Mouse (Mus musculus) neural tube, embryonic 13.5 days (tissue): ENCODE measurements around the gene Trim38. TPM values are rescaled to one million over a fixed set of nuclear protein-coding genes. Genes with fewer than 3 reads are reported as not detected.
"Not testable (repeated sequence)": the region's sequence is repeated elsewhere in the genome, so short reads cannot be mapped to it uniquely, and the experiment has no call there.

ENCODE experiments used
- ATAC-seq: fragments of 200-750 bp; cut with Nextera tagmentation; 2 replicates; pipeline ENCODE4 v1.8.0; 2017; ENCODE audit warnings: low read depth, mild to moderate bottlenecking, moderate TSS enrichment, moderate library complexity
- H3K27ac ChIP-seq: fragments of 300-500 bp; sonication (generic); replicated peaks from 2 replicates; pipeline ENCODE4 v1.5.1; 2015; ENCODE audit warnings: moderate library complexity, mild to moderate bottlenecking, inconsistent platforms
- H3K27me3 ChIP-seq: fragments of 300-500 bp; sonication (generic); 2 replicates; pipeline ENCODE4 v1.6.1; 2015; ENCODE audit warnings: mild to moderate bottlenecking, inconsistent platforms
- H3K36me3 ChIP-seq: fragments of 300-500 bp; sonication (generic); 2 replicates; pipeline ENCODE4 v1.6.1; 2015; ENCODE audit warnings: mild to moderate bottlenecking, inconsistent platforms
- H3K4me1 ChIP-seq: fragments of 300-500 bp; sonication (generic); replicated peaks from 2 replicates; pipeline ENCODE4 v1.6.1; 2015; ENCODE audit warnings: inconsistent platforms
- H3K4me2 ChIP-seq: fragments of 300-500 bp; sonication (generic); 2 replicates; pipeline ENCODE4 v1.6.1; 2015; ENCODE audit warnings: inconsistent platforms, mild to moderate bottlenecking, moderate library complexity
- H3K4me3 ChIP-seq: fragments of 300-500 bp; sonication (generic); 2 replicates; pipeline ENCODE4 v1.5.1; 2015; ENCODE audit warnings: mild to moderate bottlenecking, inconsistent platforms
- H3K9ac ChIP-seq: fragments of 300-500 bp; sonication (generic); 2 replicates; pipeline ENCODE4 v1.6.1; 2015; ENCODE audit warnings: moderate library complexity, mild to moderate bottlenecking, inconsistent platforms
- H3K9me3 ChIP-seq: fragments of 300-500 bp; sonication (generic); 2 replicates; pipeline ENCODE4 v1.6.1; 2016; ENCODE audit warnings: inconsistent platforms
- WGBS: fragments of 180-500 bp; shearing (Covaris S2); methylation state at CpG from one replicate; pipeline ENCODE4 v1.1.7; 2015; 5-methylcytosine and 5-hydroxymethylcytosine counted together
- polyA plus RNA-seq: library from polyadenylated mRNA; unstranded; fragments of >200 nt; fragmentation: Nextera tagmentation; extraction: Ambion mirVana; gene quantifications from 2 replicates; pipeline ENCODE4 v1.2.1, GENCODE M21; 2015

Gene Trim38
- not detected in 2 replicates for polyA plus RNA-seq

- H3K36me3 ChIP-seq, H3K4me1 ChIP-seq, H3K9me3 ChIP-seq, H3K9ac ChIP-seq, H3K4me3 ChIP-seq, ATAC-seq, H3K27ac ChIP-seq, H3K27me3 ChIP-seq, H3K4me2 ChIP-seq: not testable (repeated sequence)
- WGBS, result 89% methylated on average over 2 of the region's 2 CpGs
Observed at GRCm38 (mm10) chr13:23769613-23770012, at the start of gene Trim38. TSS of gene Trim38 (plus strand) at chr13:23769913.

GRCm38 (mm10) chr13:23724239-23724638 is 45.5 kb upstream of the Trim38 start:
- Histone ChIP-seq H3K27me3 (no peaks in the 10 kb centered on the region), H3K9me3 (no peaks in the 10 kb centered on the region), H3K4me3 (no peak overlapping the region), H3K4me1 (no peaks in the 10 kb centered on the region), H3K4me2 (no peak overlapping the region), H3K36me3 (no peaks in the 10 kb centered on the region), H3K27ac (no peak overlapping the region), H3K9ac (no peak overlapping the region)
- 88% methylated on average over 4 of the region's 4 CpGs for WGBS
- ATAC-seq, result no peak

- ATAC-seq, result no peak
- WGBS, result 60% methylated on average over 1 of the region's 1 CpGs
- Histone ChIP-seq H3K27me3 (no peaks in the 10 kb centered on the region), H3K4me1 (no peaks in the 10 kb centered on the region), H3K9me3 (no peaks in the 10 kb centered on the region), H3K36me3 (no peaks in the 10 kb centered on the region), H3K27ac (no peak overlapping the region), H3K9ac (no peak overlapping the region), H3K4me2 (no peak overlapping the region), H3K4me3 (no peak overlapping the region)
Observed at GRCm38 (mm10) chr13:23725213-23725612, 44.5 kb upstream of the Trim38 start.

- no peak for ATAC-seq
Observed at GRCm38 (mm10) chr13:23728472-23729191, 41.1 kb upstream of the Trim38 start.

GRCm38 (mm10) chr13:23729192-23729525 is 40.6 kb upstream of the Trim38 start:
- ATAC-seq, result no peak
- 94% methylated on average over 9 of the region's 9 CpGs for WGBS
- H3K9me3 ChIP-seq, result no peaks in the 10 kb centered on the region

More at GRCm38 (mm10) chr13:23728472-23729191, 41.1 kb upstream of the Trim38 start:
- Histone ChIP-seq H3K4me1 (no peaks in the 10 kb centered on the region), H3K4me2 (no peak overlapping the region), H3K9ac (no peak overlapping the region), H3K27me3 (no peaks in the 10 kb centered on the region), H3K4me3 (no peak overlapping the region), H3K9me3 (no peaks in the 10 kb centered on the region), H3K36me3 (no peaks in the 10 kb centered on the region), H3K27ac (no peak overlapping the region)
- 91% methylated on average over 18 of the region's 18 CpGs for WGBS

GRCm38 (mm10) chr13:23729706-23730105 is 40.0 kb upstream of the Trim38 start:
- no peak overlapping the region for H3K9ac ChIP-seq
- WGBS, result 90% methylated on average over 5 of the region's 5 CpGs
- H3K4me1 ChIP-seq, result no peaks in the 10 kb centered on the region
- no peak overlapping the region for H3K4me3 ChIP-seq
- H3K9me3 ChIP-seq, result no peaks in the 10 kb centered on the region
- H3K27me3 ChIP-seq, result no peaks in the 10 kb centered on the region
- no peaks in the 10 kb centered on the region for H3K36me3 ChIP-seq
- no peak overlapping the region for H3K27ac ChIP-seq
- no peak overlapping the region for H3K4me2 ChIP-seq
- ATAC-seq, result no peak

More at GRCm38 (mm10) chr13:23729192-23729525, 40.6 kb upstream of the Trim38 start:
- Histone ChIP-seq H3K9ac (no peak overlapping the region), H3K4me1 (no peaks in the 10 kb centered on the region), H3K4me3 (no peak overlapping the region), H3K27me3 (no peaks in the 10 kb centered on the region), H3K27ac (no peak overlapping the region), H3K36me3 (no peaks in the 10 kb centered on the region), H3K4me2 (no peak overlapping the region)

- Histone ChIP-seq H3K36me3 (no peaks in the 10 kb centered on the region), H3K9ac (no peak overlapping the region), H3K4me2 (no peak overlapping the region), H3K9me3 (no peaks in the 10 kb centered on the region), H3K27ac (no peak overlapping the region), H3K4me3 (no peak overlapping the region), H3K4me1 (no peaks in the 10 kb centered on the region), H3K27me3 (no peaks in the 10 kb centered on the region)
- no peak for ATAC-seq
- WGBS, result 37% methylated on average over 8 of the region's 8 CpGs
Observed at GRCm38 (mm10) chr13:23730479-23730878, 39.2 kb upstream of the Trim38 start.

- Histone ChIP-seq H3K27me3 (no peaks in the 10 kb centered on the region), H3K36me3 (no peaks in the 10 kb centered on the region), H3K4me2 (no peak overlapping the region), H3K27ac (no peak overlapping the region), H3K9ac (no peak overlapping the region), H3K4me1 (no peaks in the 10 kb centered on the region), H3K4me3 (no peak overlapping the region), H3K9me3 (no peaks in the 10 kb centered on the region)
- ATAC-seq, result no peak
- 26% methylated on average over 8 of the region's 8 CpGs for WGBS
Observed at GRCm38 (mm10) chr13:23732156-23732804, 37.4 kb upstream of the Trim38 start.

- no peak overlapping the region for H3K9ac ChIP-seq
- peaks cover 28% of the 10 kb centered on the region for H3K4me1 ChIP-seq
- ATAC-seq, result no peak
- WGBS, result 75% methylated on average over 5 of the region's 5 CpGs
- no peaks in the 10 kb centered on the region for H3K36me3 ChIP-seq
- H3K4me2 ChIP-seq, result no peak overlapping the region
- H3K4me3 ChIP-seq, result no peak overlapping the region
- no peaks in the 10 kb centered on the region for H3K9me3 ChIP-seq
- no peak overlapping the region for H3K27ac ChIP-seq
- no peaks in the 10 kb centered on the region for H3K27me3 ChIP-seq
Observed at GRCm38 (mm10) chr13:23737091-23737490, 32.6 kb upstream of the Trim38 start.

GRCm38 (mm10) chr13:23738041-23738440 is 31.7 kb upstream of the Trim38 start:
- 22% methylated on average over 4 of the region's 4 CpGs for WGBS

GRCm38 (mm10) chr13:23738677-23739068 is 31.0 kb upstream of the Trim38 start, which contains the start of gene Hist1h1c:
TSS of gene Hist1h1c (plus strand) at chr13:23738808.
- H3K36me3 ChIP-seq, result no peaks in the 10 kb centered on the region
- H3K4me3 ChIP-seq, result peak within 1 kb of the TSS; percentile 48
- no peaks in the 10 kb centered on the region for H3K27me3 ChIP-seq
- peak within 1 kb of the TSS; percentile 98 for H3K4me2 ChIP-seq
- H3K9me3 ChIP-seq, result no peaks in the 10 kb centered on the region
- H3K9ac ChIP-seq, result peak within 1 kb of the TSS; percentile 78
- peaks cover 28% of the 10 kb centered on the region for H3K4me1 ChIP-seq
- ATAC-seq, result peak; percentile 95
- WGBS, result under 1% methylated on average over 38 of the region's 38 CpGs
- peak within 1 kb of the TSS; percentile 90 for H3K27ac ChIP-seq

More at GRCm38 (mm10) chr13:23738041-23738440, 31.7 kb upstream of the Trim38 start:
- H3K9me3 ChIP-seq, result no peaks in the 10 kb centered on the region
- H3K36me3 ChIP-seq, result no peaks in the 10 kb centered on the region
- H3K4me3 ChIP-seq, result peak overlapping the region; percentile 48
- no peaks in the 10 kb centered on the region for H3K27me3 ChIP-seq
- H3K9ac ChIP-seq, result peak overlapping the region; percentile 78
- peaks cover 28% of the 10 kb centered on the region for H3K4me1 ChIP-seq
- H3K27ac ChIP-seq, result peak overlapping the region; percentile 90
- no peak for ATAC-seq
- peak overlapping the region; percentile 98 for H3K4me2 ChIP-seq

- Histone ChIP-seq H3K27me3 (no peaks in the 10 kb centered on the region), H3K36me3 (no peaks in the 10 kb centered on the region), H3K27ac (peak overlapping the region; percentile 90), H3K9ac (peak overlapping the region; percentile 78), H3K4me3 (peak overlapping the region; percentile 48), H3K4me1 (peaks cover 28% of the 10 kb centered on the region), H3K9me3 (no peaks in the 10 kb centered on the region), H3K4me2 (peak overlapping the region; percentile 98)
- under 1% methylated on average over 39 of the region's 39 CpGs for WGBS
- ATAC-seq, result peak; percentile 93
Observed at GRCm38 (mm10) chr13:23739069-23739921, 30.4 kb upstream of the Trim38 start.
